Mouse (Mus musculus): ENCODE data around the gene Pde7b.
A peak's percentile ranks its signal among the peaks of the same experiment; 100 is the strongest.

DNA sequence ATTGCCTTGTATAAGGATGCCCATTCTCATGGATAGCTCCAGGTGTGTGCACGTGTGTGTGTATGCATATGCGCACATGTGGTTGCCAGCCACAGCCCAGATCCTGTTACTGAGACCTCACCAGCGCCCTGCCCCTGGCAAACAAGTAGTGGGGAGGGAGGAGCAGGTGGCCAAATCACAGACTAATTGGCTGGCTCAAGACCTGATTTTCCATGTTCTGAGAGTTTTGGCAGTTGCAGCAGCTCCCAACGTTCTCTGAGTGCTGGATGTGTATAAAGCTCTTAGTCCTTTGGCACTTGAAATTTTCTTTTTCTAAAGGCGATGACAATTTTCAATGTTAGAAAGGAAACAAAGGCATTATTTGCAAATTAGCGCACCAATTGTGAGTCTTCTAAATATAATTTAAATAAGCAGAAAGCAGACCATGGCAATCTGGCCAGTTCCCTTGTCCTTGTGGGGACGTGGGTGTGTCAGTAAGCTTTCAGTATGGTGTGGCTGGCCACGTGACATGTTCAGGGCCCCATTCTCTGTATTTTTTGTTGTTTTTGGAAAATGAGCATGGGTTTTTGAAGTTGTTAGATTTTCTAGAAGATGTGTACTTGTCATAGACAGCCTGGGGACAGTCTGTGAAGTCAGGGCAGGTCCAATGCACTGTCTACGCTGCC is 345.7 kb downstream of the Pde7b start:
- TF ChIP-seq CTCF (IDR thresholded peaks at IDR 0.05) (no peak), EP300 (IDR thresholded peaks at IDR 0.05; ENCODE audit: insufficient read depth, low read depth, low read length) (0 out of 2 replicates have a peak, but pooled peaks have one; percentile 17), POLR2A (IDR thresholded peaks at IDR 0.05; ENCODE audit: insufficient read depth, low read depth, low read length) (no peak)
